Mouse (Mus musculus) monocyte, adult 2 months (primary cell): Measurements from ENCODE around the gene Il12b.
A peak's percentile ranks its signal among the peaks of the same experiment; 100 is the strongest.
"Not testable (repeated sequence)": the region's sequence is repeated elsewhere in the genome, so short reads cannot be mapped to it uniquely, and the experiment has no call there.

Source experiments
- DNase-seq, 2 experiments: peaks; one replicate each; pipeline ENCODE4 v3.0.0; 2022; ENCODE audit warnings: low spot score in 2 of 2, low read depth in 1 of 2

The Il12b gene

GRCm38 (mm10) chr11:44410413-44410812, 10.6 kb downstream of the Il12b start:
- DNase-seq, result no peak

GRCm38 (mm10) chr11:44412276-44412675, 12.4 kb downstream of the Il12b start:
- DNase-seq, result no peak

GRCm38 (mm10) chr11:44413371-44413770, 13.5 kb downstream of the Il12b start:
- DNase-seq, result no peak

DNA sequence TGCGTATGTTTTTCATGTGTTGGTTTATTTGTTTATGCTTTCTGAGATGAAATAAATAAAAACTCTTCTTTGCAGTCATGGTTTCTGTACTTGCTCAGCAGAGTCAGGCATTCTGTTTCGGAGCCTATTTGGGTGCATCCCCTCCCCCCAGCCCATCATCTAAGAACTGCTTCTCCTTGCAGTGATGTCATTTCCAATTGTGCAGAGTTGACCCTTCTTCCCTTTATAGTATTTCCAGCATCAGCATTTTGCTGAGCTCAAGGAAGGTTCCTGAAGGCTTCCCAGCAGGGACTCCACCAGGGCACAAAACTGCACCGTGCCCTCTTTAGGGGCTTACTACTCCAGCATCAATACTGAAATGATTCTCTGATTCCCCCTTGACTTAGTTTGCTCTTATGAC, 14.7 kb downstream of the Il12b start:
- DNase-seq, result no peak

DNA sequence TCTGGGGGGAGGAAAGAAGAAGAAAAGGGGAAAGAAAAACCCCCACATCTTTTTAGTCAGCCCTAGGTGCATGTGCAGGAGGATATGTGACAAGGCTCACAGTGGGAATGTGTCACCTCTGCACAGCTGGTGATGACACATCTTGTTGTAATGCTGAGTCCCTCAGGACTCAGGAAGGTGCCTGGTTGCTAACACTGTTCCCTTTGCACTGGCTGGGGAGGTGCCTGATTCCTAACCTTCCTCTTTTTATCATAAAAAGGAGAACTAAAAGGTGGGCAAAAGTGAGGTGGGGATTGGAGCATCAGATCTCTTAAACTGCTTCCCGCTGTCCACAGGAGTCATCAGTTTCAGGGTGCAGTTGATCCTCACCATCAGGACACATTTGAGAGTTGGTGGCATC, 17.5 kb downstream of the Il12b start:
- peak; percentile 3 to 5 for DNase-seq

DNA sequence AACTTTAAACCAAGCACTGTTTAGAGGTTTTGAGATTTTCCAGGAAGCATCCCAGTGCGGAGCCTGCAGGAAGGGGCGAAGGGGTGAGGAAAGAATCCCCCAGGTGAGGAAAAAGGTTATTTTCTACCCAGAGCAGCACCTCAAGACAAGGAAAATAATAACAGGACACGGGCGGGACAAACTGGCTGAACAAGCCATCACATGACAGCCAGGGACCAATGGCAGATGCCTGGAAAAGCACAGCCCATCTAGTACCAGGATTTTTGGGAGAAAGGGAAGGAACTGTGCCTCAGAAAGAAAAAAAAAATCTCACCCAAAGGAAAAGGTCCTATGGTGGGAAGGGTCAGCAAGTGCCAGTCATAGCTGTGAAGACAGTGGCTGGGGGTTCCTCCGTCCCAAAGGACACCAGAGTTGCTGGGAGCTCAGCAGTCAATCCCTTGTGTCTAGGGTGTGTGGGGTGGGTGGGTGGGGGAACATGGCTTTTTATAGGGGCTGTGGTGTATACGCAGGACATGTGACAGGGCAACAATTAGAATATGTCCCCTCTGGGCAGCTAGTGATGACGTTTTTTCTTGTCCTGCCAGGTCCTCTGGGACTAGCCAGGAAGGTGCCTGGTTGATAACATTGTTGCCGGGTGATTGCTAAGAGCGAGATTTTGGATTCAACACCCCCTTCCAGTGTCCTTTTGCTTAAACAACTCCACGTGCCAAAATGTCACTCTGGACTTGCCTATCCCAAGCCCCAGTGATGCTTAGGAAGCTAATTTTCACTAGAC, 22.7 kb downstream of the Il12b start:
- no peak for DNase-seq

DNA sequence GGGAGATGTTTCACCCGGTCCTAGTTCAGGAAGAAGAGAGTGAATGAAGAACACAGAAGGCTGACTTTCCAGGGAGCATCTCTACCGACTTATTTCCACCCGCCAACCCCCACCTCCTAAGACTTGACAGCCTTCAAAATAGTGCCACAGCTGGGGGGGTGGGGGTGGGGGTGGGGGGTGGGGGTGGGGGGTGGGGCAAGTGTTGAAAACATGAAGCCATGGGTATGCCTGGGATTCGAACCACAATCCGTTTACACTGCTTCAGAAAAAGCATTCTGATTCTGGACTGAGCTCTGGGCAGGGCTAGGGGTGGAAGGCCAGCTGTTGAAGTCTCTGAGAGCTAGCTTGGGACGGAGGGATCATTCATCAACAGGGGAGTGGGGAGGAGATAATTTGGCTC, 23.4 kb downstream of the Il12b start:
- no peak for DNase-seq

DNA sequence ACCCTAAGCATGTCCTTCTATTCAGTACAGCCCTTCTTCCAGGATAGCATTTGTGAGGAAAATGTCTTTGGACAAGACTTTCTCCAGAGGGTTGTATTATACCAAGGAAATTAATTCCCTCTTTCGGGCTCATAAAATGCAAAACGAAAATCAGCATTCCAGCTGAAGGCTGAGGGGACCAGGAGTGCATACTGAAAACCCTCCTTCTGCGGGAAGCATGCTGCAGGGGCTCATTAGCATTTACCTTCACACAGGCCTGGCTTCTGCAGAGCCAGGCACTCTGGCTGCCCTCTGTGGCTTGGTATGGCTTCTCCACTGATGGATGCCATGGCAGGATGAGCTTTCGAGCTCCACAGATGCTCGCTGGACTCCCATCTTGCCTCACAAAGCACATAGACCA, 24.1 kb downstream of the Il12b start:
- DNase-seq, result no peak

DNA sequence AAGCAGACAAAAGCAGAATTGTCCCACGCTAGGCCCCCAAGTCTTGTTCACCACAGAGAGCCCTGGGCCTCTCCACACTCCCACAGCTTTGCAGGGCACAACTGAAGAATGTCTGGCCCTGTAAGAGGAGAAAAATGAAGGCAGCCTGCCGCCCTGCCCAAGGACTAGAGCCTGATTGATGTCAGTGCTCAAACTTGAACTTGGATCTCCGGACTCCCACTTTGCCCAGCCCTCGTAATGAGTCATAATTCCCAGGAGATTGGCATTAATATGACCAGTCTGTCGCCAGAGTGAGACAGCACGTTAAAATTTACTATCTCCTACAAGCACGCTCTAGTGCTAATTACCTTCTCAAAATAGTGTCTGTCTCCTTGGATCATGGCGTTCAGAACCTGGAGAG, 25.1 kb downstream of the Il12b start:
- no peak for DNase-seq

GRCm38 (mm10) chr11:44425626-44426025, 25.8 kb downstream of the Il12b start:
- DNase-seq, result no peak

DNA sequence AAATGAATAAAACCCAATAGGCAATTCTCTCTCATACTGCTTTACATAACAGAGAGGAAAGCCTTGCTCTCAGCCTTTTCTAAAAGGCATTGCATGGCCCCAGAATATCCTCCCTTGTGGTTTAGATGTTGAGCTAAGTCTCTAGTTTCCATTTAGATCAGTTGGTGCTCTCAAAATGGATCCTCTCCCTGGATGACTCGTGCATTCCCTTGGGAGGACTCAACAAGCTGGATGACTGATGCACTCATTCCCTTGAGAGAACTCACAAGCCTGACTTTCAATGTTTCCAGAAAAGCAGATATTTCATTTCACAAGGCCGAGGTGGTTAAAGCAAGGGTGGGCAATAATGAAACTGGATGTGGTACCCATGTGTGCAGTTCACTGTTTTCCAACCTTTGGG, 28.1 kb downstream of the Il12b start:
- no peak for DNase-seq

GRCm38 (mm10) chr11:44430036-44430435, 30.2 kb downstream of the Il12b start:
- no peak for DNase-seq

DNA sequence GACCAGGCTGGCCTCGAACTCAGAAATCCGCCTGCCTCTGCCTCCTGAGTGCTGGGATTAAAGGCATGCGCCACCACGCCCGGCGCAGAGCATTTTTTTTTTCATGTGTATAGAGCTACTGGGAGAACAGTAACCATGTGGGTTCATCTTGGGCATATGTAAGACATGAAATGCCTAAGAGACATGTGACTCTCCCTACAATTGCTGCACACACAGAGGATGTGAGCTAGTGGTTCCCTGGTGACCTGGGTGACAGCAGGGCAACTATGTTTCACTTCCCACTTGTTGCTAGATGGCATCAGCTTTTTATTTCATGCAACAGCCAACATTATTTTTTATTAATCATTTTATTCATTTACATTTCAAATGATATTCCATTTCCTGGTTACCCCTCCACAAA, 37.9 kb downstream of the Il12b start:
- DNase-seq, result peak; percentile 8 to 35

DNA sequence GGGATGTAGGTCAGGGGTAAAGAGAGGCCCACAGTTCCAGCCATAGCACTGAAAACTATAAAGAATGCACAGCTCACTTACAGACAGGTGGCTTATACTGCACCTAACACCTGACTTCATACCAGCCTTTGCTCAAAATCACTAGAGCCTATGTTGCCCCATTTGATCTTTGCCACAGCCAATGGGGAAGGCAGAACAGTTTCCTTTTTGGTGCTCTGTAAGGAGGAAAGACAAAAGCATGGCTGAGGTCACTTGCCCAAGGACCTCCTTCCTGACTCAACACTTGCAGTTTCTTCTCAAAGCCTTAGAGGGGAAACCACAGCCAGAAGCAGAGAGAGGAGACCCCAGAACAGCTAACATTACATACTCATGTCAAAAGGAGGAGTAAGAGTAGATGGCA, 51.2 kb downstream of the Il12b start:
- no peak for DNase-seq

GRCm38 (mm10) chr11:44452016-44452415, 52.2 kb downstream of the Il12b start:
- not testable (repeated sequence) for DNase-seq

DNA sequence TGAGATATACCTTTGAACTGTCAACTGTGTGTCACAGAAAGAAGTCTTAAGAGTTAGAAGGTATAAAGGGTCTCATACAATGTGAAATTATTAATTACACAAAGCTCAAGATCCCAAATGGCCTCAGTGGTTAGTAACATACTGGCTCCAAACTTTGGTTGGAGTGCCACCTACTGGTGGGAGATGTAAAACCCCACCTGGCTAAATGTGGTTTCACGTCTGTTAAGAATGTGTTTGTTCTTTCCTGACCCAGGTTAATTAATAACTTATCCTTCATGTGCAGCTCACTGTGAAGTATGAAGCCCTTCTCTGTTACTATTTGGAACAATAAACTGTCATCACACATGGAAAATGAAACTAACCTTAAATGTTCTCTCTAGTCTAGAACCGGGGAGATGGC, 53.6 kb downstream of the Il12b start:
- no peak for DNase-seq

GRCm38 (mm10) chr11:44461493-44461892, 61.6 kb downstream of the Il12b start:
- no peak for DNase-seq
